Comparison of ENCODE assay signal across 8 mouse cellular contexts in the genomic region with DNA sequence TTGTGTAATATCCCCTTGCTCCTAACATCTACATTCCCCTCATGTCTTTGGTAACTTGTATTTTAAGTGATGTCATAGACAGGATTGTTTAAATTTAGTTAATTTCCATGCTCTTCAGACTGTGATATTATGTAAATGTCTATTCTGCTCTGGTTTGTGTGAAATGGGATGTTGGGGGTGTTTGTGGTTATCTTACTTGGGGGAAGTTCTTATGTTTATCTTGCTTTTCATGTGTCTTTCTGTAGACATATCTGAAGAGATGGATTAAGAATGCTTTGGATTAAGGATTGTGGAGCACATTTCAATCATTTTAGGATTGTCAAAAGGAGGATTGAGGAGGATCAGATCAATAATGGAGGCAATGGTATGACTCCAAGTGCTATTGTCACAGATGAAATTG. TPM values are rescaled to one million over a fixed set of nuclear protein-coding genes. Genes with fewer than 3 reads are reported as not detected.
DNase-seq lines count a peak whose midpoint lies in the region; ATAC-seq and TF ChIP-seq lines count a peak whose summit lies in the region.

No protein-coding gene starts in this region.

- no peak overlapping the region for H3K27ac ChIP-seq in left cerebral cortex, adult 2 months
- H3K27ac ChIP-seq in forebrain, embryonic 11.5 days (ENCODE audit: low read depth, low read length), result no peak overlapping the region
- no peak overlapping the region for H3K27ac ChIP-seq in limb, embryonic 13.5 days

- peak overlapping the region; percentile 100 for H3K4me3 ChIP-seq in left cerebral cortex, adult 2 months
- H3K4me3 ChIP-seq in forebrain, embryonic 11.5 days (ENCODE audit: low read depth, low read length), result peak overlapping the region; percentile 85
- H3K4me3 ChIP-seq in limb, embryonic 13.5 days, result peak overlapping the region; percentile 98

- no peaks in the 10 kb centered on the region for H3K9me3 ChIP-seq in forebrain, embryonic 11.5 days (ENCODE audit: control insufficient read depth, low read length)
- H3K9me3 ChIP-seq in limb, embryonic 13.5 days, result no peaks in the 10 kb centered on the region

- H3K9ac ChIP-seq in forebrain, embryonic 11.5 days (ENCODE audit: low read length), result no peak overlapping the region; the same call in 1 of the 2 replicates
- no peak overlapping the region for H3K9ac ChIP-seq in limb, embryonic 13.5 days

- no peak for ATAC-seq in forebrain, embryonic 11.5 days (replicated peaks; ENCODE audit: low FRiP score)
- no peak for ATAC-seq in limb, embryonic 13.5 days (ENCODE audit: low FRiP score, low read depth)

- peaks cover 8% of the 10 kb centered on the region; the same call in 1 of the 2 replicates for H3K36me3 ChIP-seq in forebrain, embryonic 11.5 days (ENCODE audit: control insufficient read depth, insufficient read depth, low read length)
- H3K36me3 ChIP-seq in limb, embryonic 13.5 days, result peaks cover 33% of the 10 kb centered on the region
- peaks cover 8% of the 10 kb centered on the region; the same call in 1 of the 2 replicates for H3K36me3 ChIP-seq in splenic B cell, adult 2 months (ENCODE audit: control insufficient read depth, insufficient read depth, low read length, poor library complexity, severe bottlenecking)

- peak overlapping the region; percentile 83 for H3K4me2 ChIP-seq in forebrain, embryonic 11.5 days (ENCODE audit: low read depth, low read length, severe bottlenecking)
- H3K4me2 ChIP-seq in limb, embryonic 13.5 days (replicated peaks), result peak overlapping the region; percentile 87

- intact Hi-C loops in left cerebral cortex, adult 2 months (cut with DNase I), result loop anchor here (2.0 kb wide), 2 partner anchors 19 to 75 kb away; a partner anchor contains a TSS

- TF ChIP-seq CTCF in left cerebral cortex, adult 2 months (IDR thresholded peaks at IDR 0.05), result no peak

- H3K4me1 ChIP-seq in forebrain, embryonic 11.5 days (replicated peaks; ENCODE audit: control insufficient read depth, insufficient read depth, low read length), result 0 out of 2 replicates have a peak, but pooled peaks cover 5% of the 10 kb centered on the region
- peaks cover 33% of the 10 kb centered on the region for H3K4me1 ChIP-seq in limb, embryonic 13.5 days

- no peak for DNase-seq in left cerebral cortex, adult 2 months (ENCODE audit: extremely low spot score in 1 of 2, low spot score in 2 of 2)
- DNase-seq in left cerebral cortex, adult 11 months (ENCODE audit: low spot score), result no peak
- DNase-seq in forebrain, embryonic 11.5 days (ENCODE audit: low spot score), result no peak
- peak; percentile 55 for DNase-seq in splenic B cell, adult 2 months (ENCODE audit: low read depth, low spot score)
- no peak for DNase-seq in ovary, postnatal 14 days (ENCODE audit: low spot score)
- no peak for DNase-seq in testis, postnatal 10 days (ENCODE audit: low spot score)
- DNase-seq in urinary bladder, postnatal 36 days (ENCODE audit: low spot score in 2 of 2), result no peak

- no peaks in the 10 kb centered on the region for H3K27me3 ChIP-seq in forebrain, embryonic 11.5 days (ENCODE audit: control insufficient read depth, insufficient read depth, low read length)
- H3K27me3 ChIP-seq in limb, embryonic 13.5 days, result no peaks in the 10 kb centered on the region
- no peaks in the 10 kb centered on the region for H3K27me3 ChIP-seq in splenic B cell, adult 2 months (ENCODE audit: control insufficient read depth, insufficient read depth, low read length, poor library complexity, severe bottlenecking)

RNA-seq across cellular contexts. Expression of a gene that starts 2.6 kb away (rescaled TPM):
- 100 to 1,000 TPM; 184 to 190 TPM for total RNA-seq in left cerebral cortex, adult 2 months (2021)
- polyA plus RNA-seq in forebrain, embryonic 11.5 days (2014; fragmentation: Nextera tagmentation; extraction: Ambion mirVana), result 559 and 563 TPM in 2 replicates
- polyA plus RNA-seq in limb, embryonic 13.5 days (2015; fragmentation: Nextera tagmentation; extraction: Ambion mirVana), result 340 and 357 TPM in 2 replicates

RNA-seq across cellular contexts. Expression of a gene that starts 18.3 kb away (rescaled TPM):
- 10 to 100 TPM; 27.8 to 28.3 TPM for total RNA-seq in left cerebral cortex, adult 2 months (2021)
- 84.8 and 87.7 TPM in 2 replicates for polyA plus RNA-seq in forebrain, embryonic 11.5 days (2014; fragmentation: Nextera tagmentation; extraction: Ambion mirVana)
- 46.8 and 48.9 TPM in 2 replicates for polyA plus RNA-seq in limb, embryonic 13.5 days (2015; fragmentation: Nextera tagmentation; extraction: Ambion mirVana)

RNA-seq across cellular contexts. Expression of a gene that starts 48.1 kb away (rescaled TPM):
- 10 to 100 TPM; 31.4 to 31.7 TPM for total RNA-seq in left cerebral cortex, adult 2 months (2021)
- polyA plus RNA-seq in forebrain, embryonic 11.5 days (2014; fragmentation: Nextera tagmentation; extraction: Ambion mirVana), result 26.2 and 29.0 TPM in 2 replicates
- polyA plus RNA-seq in limb, embryonic 13.5 days (2015; fragmentation: Nextera tagmentation; extraction: Ambion mirVana), result 37.2 and 37.7 TPM in 2 replicates
